8 mouse cellular contexts compared by ENCODE assay signal in the genomic region with DNA sequence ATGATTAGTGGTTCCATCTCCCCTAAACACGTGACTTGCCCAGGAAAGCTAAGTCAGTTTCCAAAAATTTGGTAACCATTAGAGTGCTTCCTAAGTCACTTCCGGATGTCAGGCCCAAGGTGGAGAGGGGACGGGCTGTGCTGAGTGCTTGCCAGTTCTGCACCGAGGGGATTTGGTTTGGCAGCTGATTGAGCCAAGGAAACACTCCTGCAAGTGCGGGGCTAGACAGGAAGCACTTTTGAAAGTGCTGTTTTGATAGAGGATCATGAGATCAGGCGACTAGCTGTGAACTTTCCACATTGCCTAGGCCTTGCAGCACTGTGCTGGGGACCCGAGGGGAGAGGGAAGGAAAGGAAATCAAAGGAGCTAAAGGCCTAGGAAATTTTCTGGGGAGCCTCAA.
DNase-seq lines count a peak whose midpoint lies in the region; ATAC-seq lines count a peak whose summit lies in the region.
"Had no signal": no experiment of that assay in that cellular context is flagged by ENCODE, and none has a peak within 500 bp of the region (broad histone marks: within the 10 kb centered on the region; RNA-seq: fewer than 3 reads in every experiment).

No protein-coding gene starts in this region.

- no peak overlapping the region for H3K4me3 ChIP-seq in brown adipose tissue, adult 24 weeks (ENCODE audit: insufficient read depth, low read depth, low read length)
- no peak overlapping the region for H3K4me3 ChIP-seq in lung, embryonic 15.5 days
- H3K4me3 ChIP-seq: neural tube, embryonic 15.5 days had no signal

- H3K27ac ChIP-seq in brown adipose tissue, adult 24 weeks (replicated peaks; ENCODE audit: low read depth, low read length): peak overlapping the region; percentile 47
- H3K27ac ChIP-seq in lung, embryonic 15.5 days: peak overlapping the region; percentile 1; the same call in 1 of the 2 replicates
- H3K27ac ChIP-seq: neural tube, embryonic 15.5 days had no signal

- H3K4me2 ChIP-seq in lung, embryonic 15.5 days: no peak overlapping the region
- H3K4me2 ChIP-seq: neural tube, embryonic 15.5 days had no signal

- intact Hi-C loops in gastrocnemius, postnatal 14 days (cut with DNase I; ENCODE audit: low total_unique reads): no loop called here

- H3K36me3 ChIP-seq in lung, embryonic 15.5 days: no peaks in the 10 kb centered on the region
- H3K36me3 ChIP-seq: neural tube, embryonic 15.5 days had no signal

- no peak overlapping the region for H3K9ac ChIP-seq in lung, embryonic 15.5 days
- H3K9ac ChIP-seq: neural tube, embryonic 15.5 days had no signal

- ATAC-seq in lung, embryonic 15.5 days (ENCODE audit: borderline replicate concordance, extremely low read depth, low FRiP score, low TSS enrichment): 0 out of 2 replicates have a peak, but pooled peaks have one; percentile 21
- no peak for ATAC-seq in megakaryocyte-erythroid progenitor cell, adult 5-6 weeks (replicated peaks; ENCODE audit: low FRiP score, low TSS enrichment, poor library complexity, severe bottlenecking)

- 14% methylated on average over 7 of the region's 7 CpGs for WGBS in lung, embryonic 15.5 days

- peak; percentile 44 for DNase-seq in gastrocnemius, postnatal 14 days
- DNase-seq in kidney, adult 11 months: peak; percentile 79
- DNase-seq in cerebellum, adult 11-12 months: no peak
- no peak for DNase-seq in cerebellum, postnatal 25 days

- peaks cover 13% of the 10 kb centered on the region for H3K4me1 ChIP-seq in brown adipose tissue, adult 24 weeks (ENCODE audit: control insufficient read depth, insufficient read depth, insufficient read length, low read length)
- peaks cover 39% of the 10 kb centered on the region for H3K4me1 ChIP-seq in lung, embryonic 15.5 days

- no peaks in the 10 kb centered on the region for H3K27me3 ChIP-seq in lung, embryonic 15.5 days
- H3K27me3 ChIP-seq: neural tube, embryonic 15.5 days had no signal

- H3K9me3 ChIP-seq in lung, embryonic 15.5 days: no peaks in the 10 kb centered on the region
- H3K9me3 ChIP-seq: neural tube, embryonic 15.5 days had no signal

Comparison
In these comparisons a context has a peak if more than half of its experiments do, and no peak if none do; other contexts are left out.
1. DNase-seq: peak in gastrocnemius, postnatal 14 days (single experiment) and kidney, adult 11 months (single experiment); none in cerebellum, adult 11-12 months (single experiment) and cerebellum, postnatal 25 days (0 of 2).